Comparison of ENCODE assay signal across 15 mouse cellular contexts in genomic region chr12:17754771-17755170, GRCm38 (mm10).
"Had no signal": no experiment of that assay in that cellular context is flagged by ENCODE, and none has a peak within 500 bp of the region (broad histone marks: within the 10 kb centered on the region; RNA-seq: fewer than 3 reads in every experiment).

No protein-coding gene starts in this region.

- H3K4me2 ChIP-seq: limb, embryonic 13.5 days; liver, embryonic 12.5 days; liver, embryonic 15.5 days; lung, embryonic 15.5 days; midbrain, embryonic 11.5 days had no signal

- H3K9me3 ChIP-seq: limb, embryonic 10.5 days; limb, embryonic 13.5 days; liver, embryonic 12.5 days; liver, embryonic 15.5 days; lung, embryonic 15.5 days had no signal

- ATAC-seq: intestine, postnatal 0 days; liver, embryonic 12.5 days had no signal

- H3K27ac ChIP-seq: layer of hippocampus, adult 2 months; limb, embryonic 10.5 days; limb, embryonic 13.5 days; liver, embryonic 12.5 days; liver, embryonic 15.5 days; lung, embryonic 15.5 days had no signal

- H3K36me3 ChIP-seq: limb, embryonic 13.5 days; liver, embryonic 12.5 days; liver, embryonic 15.5 days; lung, embryonic 15.5 days had no signal

- H3K27me3 ChIP-seq: limb, embryonic 13.5 days; liver, embryonic 12.5 days; liver, embryonic 15.5 days; lung, embryonic 15.5 days had no signal

- H3K4me3 ChIP-seq: layer of hippocampus, adult 2 months; limb, embryonic 10.5 days; limb, embryonic 13.5 days; liver, embryonic 12.5 days; liver, embryonic 15.5 days; lung, embryonic 15.5 days had no signal

- H3K4me1 ChIP-seq: limb, embryonic 10.5 days had no signal

- H3K9ac ChIP-seq: limb, embryonic 13.5 days; liver, embryonic 12.5 days; liver, embryonic 15.5 days; lung, embryonic 15.5 days had no signal

- DNase-seq: layer of hippocampus, adult 9-11 months; liver; lung, adult 18-20 months; lung, postnatal 10 days; lung, postnatal 36 days; midbrain, embryonic 14.5 days; thymus, postnatal 25 days had no signal
